Mouse (Mus musculus): ENCODE measurements at regions not wholly inside any gene's neighbourhood (a gene's known extent, or its start where the extent isn't known, plus 50 kb on each side); places are given as distances from the start of the nearest gene placed in this dataset.

- Histone ChIP-seq H3K9me3 (replicated peaks; ENCODE audit: control insufficient read depth, low read length) (no peaks in the 10 kb centered on the region), H3K27ac (replicated peaks; ENCODE audit: low read depth, low read length) (no peak overlapping the region), H3K4me2 (ENCODE audit: low read depth, low read length) (no peak overlapping the region), H3K36me3 (replicated peaks; ENCODE audit: control insufficient read depth, insufficient read depth, low read depth, low read length) (no peaks in the 10 kb centered on the region), H3K4me3 (ENCODE audit: low read depth, low read length) (no peak overlapping the region), H3K4me1 (ENCODE audit: control insufficient read depth, insufficient read depth, low read length) (no peaks in the 10 kb centered on the region), H3K27me3 (ENCODE audit: control insufficient read depth, insufficient read depth, low read length) (no peaks in the 10 kb centered on the region), H3K9ac (replicated peaks; ENCODE audit: low read length) (no peak overlapping the region)
- no peak for ATAC-seq (replicated peaks; ENCODE audit: insufficient number of reproducible peaks, low FRiP score, low TSS enrichment, low read depth)
- DNase-seq (ENCODE audit: low spot score) = peak; percentile 33
- WGBS = 53% methylated on average over 5 of the region's 5 CpGs
Measured at GRCm38 (mm10) chr3:150109561-150109960, 1119.2 kb upstream of the Adgrl2 start.

DNA sequence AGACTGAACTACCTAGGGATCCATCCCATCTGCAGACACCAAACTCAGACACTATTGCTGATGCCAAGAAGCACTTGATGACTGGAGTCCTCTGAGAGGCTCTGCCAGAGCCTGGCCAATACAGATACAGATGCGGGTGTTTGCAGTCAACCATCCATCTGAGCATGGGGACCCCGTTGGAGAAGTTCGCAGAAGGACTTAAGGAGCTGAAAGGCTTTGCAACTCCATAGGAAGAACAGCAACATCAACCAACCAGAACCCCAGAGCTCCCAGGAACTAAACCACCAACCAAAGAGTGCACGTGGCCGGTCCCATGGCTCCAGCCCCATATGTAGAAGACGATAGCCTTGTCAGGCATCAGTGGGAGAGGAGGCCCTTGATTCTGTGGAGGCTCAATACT, 1121.9 kb upstream of the Adgrl2 start:
- H3K9ac ChIP-seq (replicated peaks; ENCODE audit: low read length) = no peak overlapping the region
- DNase-seq (ENCODE audit: low spot score) = no peak
- no peak for ATAC-seq (replicated peaks; ENCODE audit: insufficient number of reproducible peaks, low FRiP score, low TSS enrichment, low read depth)
- no peaks in the 10 kb centered on the region for H3K27me3 ChIP-seq (ENCODE audit: control insufficient read depth, insufficient read depth, low read length)
- no peaks in the 10 kb centered on the region for H3K4me1 ChIP-seq (ENCODE audit: control insufficient read depth, insufficient read depth, low read length)
- H3K27ac ChIP-seq (replicated peaks; ENCODE audit: low read depth, low read length) = no peak overlapping the region
- no peak overlapping the region for H3K4me3 ChIP-seq (ENCODE audit: low read depth, low read length)
- H3K9me3 ChIP-seq (replicated peaks; ENCODE audit: control insufficient read depth, low read length) = no peaks in the 10 kb centered on the region
- 92% methylated on average over 6 of the region's 6 CpGs for WGBS
- H3K4me2 ChIP-seq (ENCODE audit: low read depth, low read length) = no peak overlapping the region
- H3K36me3 ChIP-seq (replicated peaks; ENCODE audit: control insufficient read depth, insufficient read depth, low read depth, low read length) = no peaks in the 10 kb centered on the region

GRCm38 (mm10) chr3:150119866-150120265, 1129.5 kb upstream of the Adgrl2 start:
- Histone ChIP-seq H3K27me3 (ENCODE audit: control insufficient read depth, insufficient read depth, low read length) (no peaks in the 10 kb centered on the region), H3K4me2 (ENCODE audit: low read depth, low read length) (no peak overlapping the region), H3K9ac (replicated peaks; ENCODE audit: low read length) (no peak overlapping the region), H3K4me3 (ENCODE audit: low read depth, low read length) (no peak overlapping the region), H3K27ac (replicated peaks; ENCODE audit: low read depth, low read length) (no peak overlapping the region), H3K9me3 (replicated peaks; ENCODE audit: control insufficient read depth, low read length) (no peaks in the 10 kb centered on the region), H3K4me1 (ENCODE audit: control insufficient read depth, insufficient read depth, low read length) (no peaks in the 10 kb centered on the region), H3K36me3 (replicated peaks; ENCODE audit: control insufficient read depth, insufficient read depth, low read depth, low read length) (no peaks in the 10 kb centered on the region)
- 60% methylated on average over 3 of the region's 3 CpGs for WGBS
- ATAC-seq (replicated peaks; ENCODE audit: insufficient number of reproducible peaks, low FRiP score, low TSS enrichment, low read depth) = no peak
- peak; percentile 4 for DNase-seq (ENCODE audit: low spot score)

GRCm38 (mm10) chr3:150146635-150147034, 1156.3 kb upstream of the Adgrl2 start:
- ATAC-seq (replicated peaks; ENCODE audit: insufficient number of reproducible peaks, low FRiP score, low TSS enrichment, low read depth) (no peak), DNase-seq (ENCODE audit: low spot score) (no peak)
- H3K27ac ChIP-seq (replicated peaks; ENCODE audit: low read depth, low read length) = no peak overlapping the region
- H3K36me3 ChIP-seq (replicated peaks; ENCODE audit: control insufficient read depth, insufficient read depth, low read depth, low read length) = no peaks in the 10 kb centered on the region
- H3K9me3 ChIP-seq (replicated peaks; ENCODE audit: control insufficient read depth, low read length) = no peaks in the 10 kb centered on the region
- H3K9ac ChIP-seq (replicated peaks; ENCODE audit: low read length) = no peak overlapping the region
- H3K4me1 ChIP-seq (ENCODE audit: control insufficient read depth, insufficient read depth, low read length) = no peaks in the 10 kb centered on the region
- H3K4me2 ChIP-seq (ENCODE audit: low read depth, low read length) = no peak overlapping the region
- H3K4me3 ChIP-seq (ENCODE audit: low read depth, low read length) = no peak overlapping the region
- WGBS = 87% methylated on average over 1 of the region's 1 CpGs
- no peaks in the 10 kb centered on the region for H3K27me3 ChIP-seq (ENCODE audit: control insufficient read depth, insufficient read depth, low read length)

GRCm38 (mm10) chr3:150151152-150151822, 1160.9 kb upstream of the Adgrl2 start:
- Histone ChIP-seq H3K9ac (replicated peaks; ENCODE audit: low read length) (no peak overlapping the region), H3K4me3 (ENCODE audit: low read depth, low read length) (no peak overlapping the region), H3K36me3 (replicated peaks; ENCODE audit: control insufficient read depth, insufficient read depth, low read depth, low read length) (no peaks in the 10 kb centered on the region), H3K27me3 (ENCODE audit: control insufficient read depth, insufficient read depth, low read length) (no peaks in the 10 kb centered on the region), H3K4me2 (ENCODE audit: low read depth, low read length) (no peak overlapping the region), H3K4me1 (ENCODE audit: control insufficient read depth, insufficient read depth, low read length) (no peaks in the 10 kb centered on the region), H3K27ac (replicated peaks; ENCODE audit: low read depth, low read length) (no peak overlapping the region), H3K9me3 (replicated peaks; ENCODE audit: control insufficient read depth, low read length) (no peaks in the 10 kb centered on the region)
- 77% methylated on average over 7 of the region's 7 CpGs for WGBS
- DNase-seq (ENCODE audit: low spot score) = no peak
- ATAC-seq (replicated peaks; ENCODE audit: insufficient number of reproducible peaks, low FRiP score, low TSS enrichment, low read depth) = no peak

GRCm38 (mm10) chr3:150151823-150152158, 1161.4 kb upstream of the Adgrl2 start:
- Histone ChIP-seq H3K9me3 (replicated peaks; ENCODE audit: control insufficient read depth, low read length) (no peaks in the 10 kb centered on the region), H3K4me1 (ENCODE audit: control insufficient read depth, insufficient read depth, low read length) (no peaks in the 10 kb centered on the region), H3K4me2 (ENCODE audit: low read depth, low read length) (no peak overlapping the region), H3K27ac (replicated peaks; ENCODE audit: low read depth, low read length) (no peak overlapping the region), H3K9ac (replicated peaks; ENCODE audit: low read length) (no peak overlapping the region), H3K36me3 (replicated peaks; ENCODE audit: control insufficient read depth, insufficient read depth, low read depth, low read length) (no peaks in the 10 kb centered on the region), H3K27me3 (ENCODE audit: control insufficient read depth, insufficient read depth, low read length) (no peaks in the 10 kb centered on the region), H3K4me3 (ENCODE audit: low read depth, low read length) (no peak overlapping the region)
- DNase-seq (ENCODE audit: low spot score) = no peak
- no peak for ATAC-seq (replicated peaks; ENCODE audit: insufficient number of reproducible peaks, low FRiP score, low TSS enrichment, low read depth)
- WGBS = 80% methylated on average over 8 of the region's 8 CpGs

DNA sequence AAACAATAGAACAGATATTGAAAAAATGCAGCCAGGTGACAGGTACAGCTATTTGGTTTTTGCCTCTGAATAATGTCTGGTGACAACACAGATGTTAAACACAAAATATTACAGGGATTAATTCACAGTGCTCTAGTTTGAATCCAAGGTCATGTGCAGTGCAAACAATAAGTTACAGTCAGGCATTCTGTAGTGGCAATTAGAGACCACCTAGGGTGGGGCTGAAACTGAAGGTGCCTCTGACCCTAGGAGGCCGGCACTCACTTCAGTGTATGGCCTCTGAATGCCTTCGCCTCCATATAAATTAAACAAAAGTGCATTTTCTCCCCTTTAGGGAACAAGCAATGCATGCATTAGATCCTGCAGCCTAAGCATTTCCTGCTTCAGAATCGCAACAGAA, 1162.5 kb upstream of the Adgrl2 start:
- no peaks in the 10 kb centered on the region for H3K9me3 ChIP-seq (replicated peaks; ENCODE audit: control insufficient read depth, low read length)
- ATAC-seq (replicated peaks; ENCODE audit: insufficient number of reproducible peaks, low FRiP score, low TSS enrichment, low read depth) (no peak), DNase-seq (ENCODE audit: low spot score) (no peak)
- H3K4me1 ChIP-seq (ENCODE audit: control insufficient read depth, insufficient read depth, low read length) = no peaks in the 10 kb centered on the region
- H3K27me3 ChIP-seq (ENCODE audit: control insufficient read depth, insufficient read depth, low read length) = no peaks in the 10 kb centered on the region
- no peak overlapping the region for H3K9ac ChIP-seq (replicated peaks; ENCODE audit: low read length)
- WGBS = 61% methylated on average over 3 of the region's 3 CpGs
- no peak overlapping the region for H3K4me2 ChIP-seq (ENCODE audit: low read depth, low read length)
- no peak overlapping the region for H3K27ac ChIP-seq (replicated peaks; ENCODE audit: low read depth, low read length)
- no peaks in the 10 kb centered on the region for H3K36me3 ChIP-seq (replicated peaks; ENCODE audit: control insufficient read depth, insufficient read depth, low read depth, low read length)
- no peak overlapping the region for H3K4me3 ChIP-seq (ENCODE audit: low read depth, low read length)

DNA sequence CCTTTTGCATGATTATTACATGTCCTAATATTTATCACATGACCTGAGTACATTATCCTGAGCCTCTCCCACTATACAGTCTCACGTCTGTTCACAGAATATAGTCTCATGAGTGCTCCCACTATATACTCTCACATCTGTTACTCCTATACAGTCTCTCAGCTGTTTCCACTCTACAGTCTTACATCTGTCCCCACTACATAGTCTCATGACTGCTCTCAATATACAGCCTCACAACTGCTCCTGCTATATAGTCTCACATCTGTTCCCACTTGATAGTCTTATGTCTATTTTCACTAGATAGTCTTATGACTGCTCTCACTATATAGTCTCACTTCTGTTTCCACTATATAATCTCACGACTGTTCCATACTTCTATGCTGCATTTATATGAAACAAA, 1195.5 kb upstream of the Adgrl2 start:
- ATAC-seq (replicated peaks; ENCODE audit: insufficient number of reproducible peaks, low FRiP score, low TSS enrichment, low read depth) (0 out of 2 replicates have a peak, but pooled peaks have one; percentile 48), DNase-seq (ENCODE audit: low spot score) (no peak)
- Histone ChIP-seq H3K36me3 (replicated peaks; ENCODE audit: control insufficient read depth, insufficient read depth, low read depth, low read length) (no peaks in the 10 kb centered on the region), H3K4me3 (ENCODE audit: low read depth, low read length) (no peak overlapping the region), H3K9ac (replicated peaks; ENCODE audit: low read length) (no peak overlapping the region), H3K27ac (replicated peaks; ENCODE audit: low read depth, low read length) (no peak overlapping the region), H3K4me1 (ENCODE audit: control insufficient read depth, insufficient read depth, low read length) (no peaks in the 10 kb centered on the region), H3K4me2 (ENCODE audit: low read depth, low read length) (no peak overlapping the region), H3K9me3 (replicated peaks; ENCODE audit: control insufficient read depth, low read length) (no peaks in the 10 kb centered on the region), H3K27me3 (ENCODE audit: control insufficient read depth, insufficient read depth, low read length) (no peaks in the 10 kb centered on the region)
- WGBS = 64% methylated on average over 2 of the region's 2 CpGs

All from embryonic facial prominence, embryonic 11.5 days (tissue).